Mouse (Mus musculus): ENCODE results near the gene Zswim3. TPM values are rescaled to one million over a fixed set of nuclear protein-coding genes. Genes with fewer than 3 reads are reported as not detected.

Gene Zswim3
- polyA plus RNA-seq, 1 experiment from 2014 or later: 12.9 TPM

DNA sequence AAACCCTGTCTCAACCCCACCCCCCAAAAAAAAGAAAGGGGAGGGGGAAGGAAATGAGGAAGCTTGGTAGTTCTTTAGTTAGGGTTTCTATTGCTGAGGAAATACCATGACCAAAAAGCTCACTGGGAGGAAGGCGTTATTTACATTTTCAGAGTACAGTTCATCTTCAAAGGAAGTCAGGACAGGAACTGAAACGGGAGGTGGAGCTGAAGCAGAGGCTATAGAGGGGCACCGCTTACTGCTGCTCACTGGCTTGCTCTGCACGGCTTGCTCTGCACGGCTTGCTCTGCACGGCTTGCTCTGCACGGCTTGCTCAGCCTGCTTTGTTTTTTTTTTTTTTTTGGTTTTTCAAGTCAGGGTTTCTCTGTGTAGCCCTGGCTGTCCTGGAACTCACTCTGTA, 63.6 kb downstream of the Zswim3 start:
- 0 out of 2 replicates have a peak, but pooled peaks cover 3% of the 10 kb centered on the region for H3K9me3 ChIP-seq (ENCODE audit: control insufficient read depth, low read length)
- ATAC-seq (ENCODE audit: insufficient read depth, low FRiP score, low TSS enrichment) (no peak), DNase-seq (ENCODE audit: low spot score) (no peak)
- H3K27me3 ChIP-seq (ENCODE audit: control insufficient read depth, insufficient read depth, low read length): no peaks in the 10 kb centered on the region
- H3K4me2 ChIP-seq (ENCODE audit: low read depth): no peak overlapping the region
- H3K27ac ChIP-seq (ENCODE audit: low read depth, low read length): no peak overlapping the region
- H3K9ac ChIP-seq (ENCODE audit: low read length): no peak overlapping the region
- H3K4me3 ChIP-seq (ENCODE audit: low read depth, low read length): no peak overlapping the region
- H3K4me1 ChIP-seq (ENCODE audit: control insufficient read depth, insufficient read depth, low read length): no peaks in the 10 kb centered on the region
- no peaks in the 10 kb centered on the region for H3K36me3 ChIP-seq (ENCODE audit: control insufficient read depth, insufficient read depth, low read length)
- WGBS: 66% methylated on average over 7 of the region's 7 CpGs

Other genes with a start within 250 kb of the Zswim3 start
- 8.4 and 13.8 TPM in 2 replicates for gene Wfdc2, start 242.7 kb upstream of the Zswim3 start, polyA plus RNA-seq (2014; fragmentation: Nextera tagmentation; extraction: Ambion mirVana)
- gene Spint3, start 231.6 kb upstream of the Zswim3 start, polyA plus RNA-seq (2014; fragmentation: Nextera tagmentation; extraction: Ambion mirVana): not detected in 2 replicates
- not detected in 2 replicates for gene Wfdc6a, start 219.7 kb upstream of the Zswim3 start, polyA plus RNA-seq (2014; fragmentation: Nextera tagmentation; extraction: Ambion mirVana)
- not detected in 2 replicates for gene Eppin, start 211.5 kb upstream of the Zswim3 start, polyA plus RNA-seq (2014; fragmentation: Nextera tagmentation; extraction: Ambion mirVana)
- gene Wfdc6b, start 191.6 kb upstream of the Zswim3 start, polyA plus RNA-seq (2014; fragmentation: Nextera tagmentation; extraction: Ambion mirVana): not detected in 2 replicates
- gene Wfdc8, start 191.5 kb upstream of the Zswim3 start, polyA plus RNA-seq (2014; fragmentation: Nextera tagmentation; extraction: Ambion mirVana): not detected in 2 replicates
- gene Wfdc16, start 166.3 kb upstream of the Zswim3 start, polyA plus RNA-seq (2014; fragmentation: Nextera tagmentation; extraction: Ambion mirVana): not detected in 2 replicates
- gene Wfdc10, start 149.1 kb upstream of the Zswim3 start, polyA plus RNA-seq (2014; fragmentation: Nextera tagmentation; extraction: Ambion mirVana): not detected in 2 replicates
- not detected in 2 replicates for gene Wfdc9, start 148.5 kb upstream of the Zswim3 start, polyA plus RNA-seq (2014; fragmentation: Nextera tagmentation; extraction: Ambion mirVana)
- not detected in 2 replicates for gene Wfdc11, start 131.0 kb upstream of the Zswim3 start, polyA plus RNA-seq (2014; fragmentation: Nextera tagmentation; extraction: Ambion mirVana)
- 0.30 TPM in 1 of 2 replicates, not detected in the other for gene Wfdc13, start 120.0 kb upstream of the Zswim3 start, polyA plus RNA-seq (2014; fragmentation: Nextera tagmentation; extraction: Ambion mirVana)
- not detected in 2 replicates for gene Spint4, start 106.6 kb upstream of the Zswim3 start, polyA plus RNA-seq (2014; fragmentation: Nextera tagmentation; extraction: Ambion mirVana)
- not detected in 2 replicates for gene Spint5, start 89.8 kb upstream of the Zswim3 start, polyA plus RNA-seq (2014; fragmentation: Nextera tagmentation; extraction: Ambion mirVana)
- gene Wfdc3, start 59.2 kb upstream of the Zswim3 start, polyA plus RNA-seq (2014; fragmentation: Nextera tagmentation; extraction: Ambion mirVana): 0.13 and 1.4 TPM in 2 replicates
- gene Dnttip1, start 59.1 kb upstream of the Zswim3 start, polyA plus RNA-seq (2014; fragmentation: Nextera tagmentation; extraction: Ambion mirVana): 67.9 and 77.0 TPM in 2 replicates
- 449 and 453 TPM in 2 replicates for gene Ube2c, start 35.2 kb upstream of the Zswim3 start, polyA plus RNA-seq (2014; fragmentation: Nextera tagmentation; extraction: Ambion mirVana)
- gene Tnnc2, start 25.1 kb upstream of the Zswim3 start, polyA plus RNA-seq (2014; fragmentation: Nextera tagmentation; extraction: Ambion mirVana): 43.2 and 55.4 TPM in 2 replicates
- gene Snx21, start 19.3 kb upstream of the Zswim3 start, polyA plus RNA-seq (2014; fragmentation: Nextera tagmentation; extraction: Ambion mirVana): 11.2 and 14.1 TPM in 2 replicates
- 15.1 TPM in 2 replicates for gene Acot8, start 216 bp upstream of the Zswim3 start, polyA plus RNA-seq (2014; fragmentation: Nextera tagmentation; extraction: Ambion mirVana)
- 22.9 and 23.2 TPM in 2 replicates for gene Zswim1, start 17.6 kb downstream of the Zswim3 start, polyA plus RNA-seq (2014; fragmentation: Nextera tagmentation; extraction: Ambion mirVana)
- not detected in 2 replicates for gene Spata25, start 23.4 kb downstream of the Zswim3 start, polyA plus RNA-seq (2014; fragmentation: Nextera tagmentation; extraction: Ambion mirVana)
- gene Ctsa, start 27.8 kb downstream of the Zswim3 start, polyA plus RNA-seq (2014; fragmentation: Nextera tagmentation; extraction: Ambion mirVana): 87.9 and 88.6 TPM in 2 replicates
- 3.8 and 4.8 TPM in 2 replicates for gene Neurl2, start 28.4 kb downstream of the Zswim3 start, polyA plus RNA-seq (2014; fragmentation: Nextera tagmentation; extraction: Ambion mirVana)
- gene Pltp, start 52.6 kb downstream of the Zswim3 start, polyA plus RNA-seq (2014; fragmentation: Nextera tagmentation; extraction: Ambion mirVana): 58.4 and 58.9 TPM in 2 replicates
- gene Pcif1, start 74.2 kb downstream of the Zswim3 start, polyA plus RNA-seq (2014; fragmentation: Nextera tagmentation; extraction: Ambion mirVana): 68.0 and 76.6 TPM in 2 replicates
- 13.9 and 15.4 TPM in 2 replicates for gene Zfp335, start 106.7 kb downstream of the Zswim3 start, polyA plus RNA-seq (2014; fragmentation: Nextera tagmentation; extraction: Ambion mirVana)
- gene Mmp9, start 135.7 kb downstream of the Zswim3 start, polyA plus RNA-seq (2014; fragmentation: Nextera tagmentation; extraction: Ambion mirVana): 1.2 and 2.1 TPM in 2 replicates
- gene Slc12a5, start 155.7 kb downstream of the Zswim3 start, polyA plus RNA-seq (2014; fragmentation: Nextera tagmentation; extraction: Ambion mirVana): 6.0 and 6.5 TPM in 2 replicates
- 86.1 and 89.4 TPM in 2 replicates for gene Ncoa5, start 229.8 kb downstream of the Zswim3 start, polyA plus RNA-seq (2014; fragmentation: Nextera tagmentation; extraction: Ambion mirVana)